Mouse (Mus musculus): ENCODE measurements around the gene Nfib. TPM values are rescaled to one million over a fixed set of nuclear protein-coding genes. Genes with fewer than 3 reads are reported as not detected.

Gene Nfib
- polyA plus RNA-seq, 1 experiment from 2014 or later, result 58.8 TPM

- H3K4me3 ChIP-seq (replicated peaks), result no peak overlapping the region
- H3K9me3 ChIP-seq, result no peaks in the 10 kb centered on the region
- no peaks in the 10 kb centered on the region for H3K27me3 ChIP-seq
- H3K9ac ChIP-seq (replicated peaks), result no peak overlapping the region
- no peaks in the 10 kb centered on the region for H3K36me3 ChIP-seq
- no peak for ATAC-seq (ENCODE audit: insufficient number of reproducible peaks, insufficient read depth, low FRiP score, low TSS enrichment, low read depth)
- 0 out of 2 replicates have a peak, but pooled peaks cover 4% of the 10 kb centered on the region for H3K4me1 ChIP-seq (replicated peaks)
- H3K4me2 ChIP-seq, result no peak overlapping the region
- H3K27ac ChIP-seq, result no peak overlapping the region
- WGBS, result 87% methylated on average over 10 of the region's 10 CpGs
These were observed 155.7 kb downstream of the Nfib start for GRCm38 (mm10) chr4:82549762-82550380.

- H3K9me3 ChIP-seq, result no peaks in the 10 kb centered on the region
- no peak for ATAC-seq (ENCODE audit: insufficient number of reproducible peaks, insufficient read depth, low FRiP score, low TSS enrichment, low read depth)
- H3K36me3 ChIP-seq, result no peaks in the 10 kb centered on the region
- H3K9ac ChIP-seq (replicated peaks), result no peak overlapping the region
- no peaks in the 10 kb centered on the region for H3K27me3 ChIP-seq
- 82% methylated on average over 1 of the region's 1 CpGs for WGBS
- H3K4me2 ChIP-seq, result no peak overlapping the region
- no peak overlapping the region for H3K4me3 ChIP-seq (replicated peaks)
- H3K4me1 ChIP-seq (replicated peaks), result 0 out of 2 replicates have a peak, but pooled peaks cover 4% of the 10 kb centered on the region
- no peak overlapping the region for H3K27ac ChIP-seq
These were observed 157.3 kb downstream of the Nfib start for GRCm38 (mm10) chr4:82548247-82548646.

GRCm38 (mm10) chr4:82543936-82544335, 161.6 kb downstream of the Nfib start:
- Histone ChIP-seq H3K4me2 (no peak overlapping the region), H3K36me3 (no peaks in the 10 kb centered on the region), H3K9ac (replicated peaks) (no peak overlapping the region), H3K27ac (no peak overlapping the region), H3K27me3 (peaks cover 11% of the 10 kb centered on the region; the same call in 1 of the 2 replicates), H3K4me1 (replicated peaks) (peaks cover 8% of the 10 kb centered on the region), H3K4me3 (replicated peaks) (no peak overlapping the region), H3K9me3 (no peaks in the 10 kb centered on the region)
- WGBS, result 74% methylated on average over 3 of the region's 3 CpGs
- ATAC-seq (ENCODE audit: insufficient number of reproducible peaks, insufficient read depth, low FRiP score, low TSS enrichment, low read depth), result no peak

- Histone ChIP-seq H3K4me1 (replicated peaks) (peaks cover 14% of the 10 kb centered on the region), H3K9ac (replicated peaks) (no peak overlapping the region), H3K27me3 (peaks cover 11% of the 10 kb centered on the region; the same call in 1 of the 2 replicates), H3K36me3 (no peaks in the 10 kb centered on the region), H3K9me3 (no peaks in the 10 kb centered on the region), H3K4me3 (replicated peaks) (no peak overlapping the region), H3K4me2 (no peak overlapping the region), H3K27ac (no peak overlapping the region)
- no peak for ATAC-seq (ENCODE audit: insufficient number of reproducible peaks, insufficient read depth, low FRiP score, low TSS enrichment, low read depth)
- WGBS, result 63% methylated on average over 4 of the region's 4 CpGs
These were observed 162.2 kb downstream of the Nfib start for GRCm38 (mm10) chr4:82543398-82543740.

- peaks cover 11% of the 10 kb centered on the region; the same call in 1 of the 2 replicates for H3K27me3 ChIP-seq
- WGBS, result 63% methylated on average over 10 of the region's 10 CpGs
- no peak overlapping the region for H3K4me2 ChIP-seq
- H3K27ac ChIP-seq, result no peak overlapping the region
- H3K4me1 ChIP-seq (replicated peaks), result peaks cover 18% of the 10 kb centered on the region
- no peak overlapping the region for H3K4me3 ChIP-seq (replicated peaks)
- ATAC-seq (ENCODE audit: insufficient number of reproducible peaks, insufficient read depth, low FRiP score, low TSS enrichment, low read depth), result no peak
- no peak overlapping the region for H3K9ac ChIP-seq (replicated peaks)
- H3K36me3 ChIP-seq, result no peaks in the 10 kb centered on the region
- no peaks in the 10 kb centered on the region for H3K9me3 ChIP-seq
These were observed 162.7 kb downstream of the Nfib start for GRCm38 (mm10) chr4:82542656-82543397.

- H3K4me1 ChIP-seq (replicated peaks), result peaks cover 26% of the 10 kb centered on the region
These were observed 163.5 kb downstream of the Nfib start for GRCm38 (mm10) chr4:82541894-82542510.

GRCm38 (mm10) chr4:82540466-82540990, 165.0 kb downstream of the Nfib start:
- ATAC-seq (ENCODE audit: insufficient number of reproducible peaks, insufficient read depth, low FRiP score, low TSS enrichment, low read depth), result no peak
- Histone ChIP-seq H3K9ac (replicated peaks) (no peak overlapping the region), H3K4me3 (replicated peaks) (no peak overlapping the region), H3K9me3 (no peaks in the 10 kb centered on the region), H3K27ac (no peak overlapping the region), H3K4me2 (no peak overlapping the region), H3K27me3 (peaks cover 24% of the 10 kb centered on the region), H3K36me3 (no peaks in the 10 kb centered on the region), H3K4me1 (replicated peaks) (peaks cover 40% of the 10 kb centered on the region)
- WGBS, result 65% methylated on average over 5 of the region's 5 CpGs

More at GRCm38 (mm10) chr4:82541894-82542510, 163.5 kb downstream of the Nfib start:
- 31% methylated on average over 7 of the region's 7 CpGs for WGBS
- H3K36me3 ChIP-seq, result no peaks in the 10 kb centered on the region
- no peak overlapping the region for H3K9ac ChIP-seq (replicated peaks)
- H3K4me3 ChIP-seq (replicated peaks), result no peak overlapping the region
- no peak overlapping the region for H3K27ac ChIP-seq
- H3K27me3 ChIP-seq, result peaks cover 11% of the 10 kb centered on the region; the same call in 1 of the 2 replicates
- no peak overlapping the region for H3K4me2 ChIP-seq
- ATAC-seq (ENCODE audit: insufficient number of reproducible peaks, insufficient read depth, low FRiP score, low TSS enrichment, low read depth), result no peak; the same call in 1 of the 2 replicates
- no peaks in the 10 kb centered on the region for H3K9me3 ChIP-seq

- Histone ChIP-seq H3K4me2 (no peak overlapping the region), H3K27me3 (peaks cover 29% of the 10 kb centered on the region), H3K27ac (no peak overlapping the region), H3K4me3 (replicated peaks) (no peak overlapping the region), H3K9me3 (no peaks in the 10 kb centered on the region), H3K9ac (replicated peaks) (no peak overlapping the region), H3K4me1 (replicated peaks) (peaks cover 41% of the 10 kb centered on the region), H3K36me3 (no peaks in the 10 kb centered on the region)
- 32% methylated on average over 2 of the region's 2 CpGs for WGBS
- no peak for ATAC-seq (ENCODE audit: insufficient number of reproducible peaks, insufficient read depth, low FRiP score, low TSS enrichment, low read depth)
These were observed 165.5 kb downstream of the Nfib start for GRCm38 (mm10) chr4:82540048-82540410.

- Histone ChIP-seq H3K4me2 (peak overlapping the region; percentile 77), H3K27ac (no peak overlapping the region), H3K36me3 (no peaks in the 10 kb centered on the region), H3K4me3 (replicated peaks) (no peak overlapping the region), H3K9me3 (no peaks in the 10 kb centered on the region), H3K9ac (replicated peaks) (no peak overlapping the region), H3K4me1 (replicated peaks) (peaks cover 41% of the 10 kb centered on the region), H3K27me3 (peaks cover 34% of the 10 kb centered on the region)
- 12% methylated on average over 8 of the region's 8 CpGs for WGBS
- no peak for ATAC-seq (ENCODE audit: insufficient number of reproducible peaks, insufficient read depth, low FRiP score, low TSS enrichment, low read depth)
These were observed 166.0 kb downstream of the Nfib start for GRCm38 (mm10) chr4:82539406-82540047.

GRCm38 (mm10) chr4:82538815-82539214, 166.7 kb downstream of the Nfib start:
- Histone ChIP-seq H3K27me3 (peaks cover 41% of the 10 kb centered on the region), H3K9ac (replicated peaks) (peak overlapping the region; percentile 48; the same call in 1 of the 2 replicates), H3K4me1 (replicated peaks) (peaks cover 41% of the 10 kb centered on the region), H3K4me2 (peak overlapping the region; percentile 77), H3K27ac (no peak overlapping the region), H3K4me3 (replicated peaks) (peak overlapping the region; percentile 40), H3K9me3 (no peaks in the 10 kb centered on the region), H3K36me3 (no peaks in the 10 kb centered on the region)
- ATAC-seq (ENCODE audit: insufficient number of reproducible peaks, insufficient read depth, low FRiP score, low TSS enrichment, low read depth), result no peak
- WGBS, result under 1% methylated on average over 9 of the region's 9 CpGs
